Mouse (Mus musculus) spleen, adult 2 months (tissue): ENCODE data around the gene Sema6d.

ENCODE experiments used
- CTCF ChIP-seq: fragments of 200-500 bp; IDR thresholded peaks from 2 replicates; pipeline ENCODE4 v1.5.1; 2011; ENCODE audit warnings: mild to moderate bottlenecking, inconsistent platforms; ENCODE audit not compliant: insufficient read depth, insufficient read length, insufficient replicate concordance; ENCODE audit errors: extremely low read depth
- POLR2A ChIP-seq: fragments of 200-500 bp; IDR thresholded peaks from 2 replicates; pipeline ENCODE4 v1.6.1; 2011; ENCODE audit warnings: low read depth, low read length, inconsistent platforms

- no peak for TF ChIP-seq CTCF
- no peak for TF ChIP-seq POLR2A
Observed at GRCm38 (mm10) chr2:124612276-124612675, 522.5 kb downstream of the Sema6d start.
